Mouse (Mus musculus) lung, adult 2 months (tissue): ENCODE results near the gene Cps1.

Experiments used
- CTCF ChIP-seq: fragments of 200-500 bp; IDR thresholded peaks from 2 replicates; pipeline ENCODE4 v1.5.1; 2011; ENCODE audit warnings: mild to moderate bottlenecking, low read length, control low read depth; ENCODE audit not compliant: insufficient read depth
- POLR2A ChIP-seq: fragments of 200-500 bp; IDR thresholded peaks from 2 replicates; pipeline ENCODE4 v1.6.1; 2011; ENCODE audit warnings: low read depth, mild to moderate bottlenecking, control low read depth, low read length, borderline replicate concordance; ENCODE audit errors: extremely low read depth

GRCm38 (mm10) chr1:67079146-67079545 is 43.7 kb upstream of the Cps1 start:
- no peak for TF ChIP-seq POLR2A
- TF ChIP-seq CTCF, result no peak
